Mouse (Mus musculus) MEL (cell line): ENCODE results near the gene Snx29. TPM values are rescaled to one million over a fixed set of nuclear protein-coding genes. Genes with fewer than 3 reads are reported as not detected.
A peak's percentile ranks its signal among the peaks of the same experiment; 100 is the strongest.

Experiments used
- DNase-seq: peaks from one replicate; pipeline ENCODE4 v3.0.0; 2011; ENCODE audit warnings: low read depth, low spot score
- H3K27ac ChIP-seq: 2 replicates; pipeline ENCODE4 v1.5.1; 2012; ENCODE audit warnings: low read depth, mild to moderate bottlenecking, control low read depth, low read length, moderate library complexity; ENCODE audit not compliant: control insufficient read depth
- H3K27me3 ChIP-seq, 2 experiments: fragments of 150-350 bp in 1 of 2; sonication (generic) in 1 of 2; 2 replicates each; pipeline ENCODE4 v1.6.1; 2012; ENCODE audit warnings: low read length in 2 of 2, mild to moderate bottlenecking in 2 of 2, improper control_type of control experiment in 1 of 2, moderate library complexity in 1 of 2; ENCODE audit not compliant: insufficient read depth in 2 of 2, control insufficient read depth in 1 of 2
- H3K36me3 ChIP-seq, 2 experiments: 2 replicates each; pipeline ENCODE4 v1.6.1; 2012 to 2014; ENCODE audit warnings: low read length in 2 of 2, improper control_type of control experiment in 1 of 2, inconsistent platforms in 1 of 2, mild to moderate bottlenecking in 1 of 2; ENCODE audit not compliant: insufficient read depth in 2 of 2, control insufficient read depth in 1 of 2
- H3K4me1 ChIP-seq, 2 experiments: fragments of 150-350 bp in 1 of 2; sonication (generic) in 1 of 2; 2 replicates each; pipeline ENCODE4 v1.6.1; 2012; ENCODE audit warnings: low read length in 2 of 2, improper control_type of control experiment in 1 of 2, mild to moderate bottlenecking in 1 of 2; ENCODE audit not compliant: insufficient read depth in 2 of 2, control insufficient read depth in 1 of 2
- H3K4me3 ChIP-seq, 2 experiments: fragments of 150-350 bp in 1 of 2; sonication (generic) in 1 of 2; 2 replicates each; pipeline ENCODE4 v1.5.1; 2012; ENCODE audit warnings: low read depth in 2 of 2, low read length in 2 of 2, mild to moderate bottlenecking in 2 of 2, moderate library complexity in 2 of 2, control low read depth in 1 of 2, improper control_type of control experiment in 1 of 2; ENCODE audit not compliant: control insufficient read depth in 1 of 2, insufficient read depth in 1 of 2
- H3K79me2 ChIP-seq: 2 replicates; pipeline ENCODE4 v1.6.1; 2012; ENCODE audit warnings: mild to moderate bottlenecking, low read length, moderate library complexity; ENCODE audit not compliant: control insufficient read depth, poor library complexity, insufficient read depth
- H3K9ac ChIP-seq: 2 replicates; pipeline ENCODE4 v1.6.1; 2012; ENCODE audit warnings: low read depth, mild to moderate bottlenecking, control low read depth, low read length, moderate library complexity; ENCODE audit not compliant: control insufficient read depth, poor library complexity, severe bottlenecking
- H3K9me3 ChIP-seq: fragments of 150-350 bp; sonication (generic); replicated peaks from 2 replicates; pipeline ENCODE4 v1.6.1; 2012; ENCODE audit warnings: mild to moderate bottlenecking, low read length, improper control_type of control experiment, moderate library complexity; ENCODE audit not compliant: insufficient read depth
- CHD1 ChIP-seq: IDR thresholded peaks from 2 replicates; pipeline ENCODE4 v1.6.1; 2012; ENCODE audit warnings: low read depth, mild to moderate bottlenecking, inconsistent platforms, low read length, improper control_type of control experiment
- CHD2 ChIP-seq: IDR thresholded peaks from 2 replicates; pipeline ENCODE4 v1.6.1; 2011; ENCODE audit warnings: low read length, improper control_type of control experiment
- ELF1 ChIP-seq: IDR thresholded peaks from 2 replicates; pipeline ENCODE4 v1.6.1; 2014; ENCODE audit warnings: low read depth, mild to moderate bottlenecking, inconsistent platforms, low read length, improper control_type of control experiment, moderate library complexity
- EP300 ChIP-seq, 2 experiments: IDR thresholded peaks; 2 replicates each; pipeline ENCODE4 v1.6.1; 2011; ENCODE audit warnings: improper control_type of control experiment in 2 of 2, low read length in 2 of 2, low read depth in 1 of 2, mild to moderate bottlenecking in 1 of 2
- ETS1 ChIP-seq: IDR thresholded peaks from 2 replicates; pipeline ENCODE4 v1.6.1; 2012; ENCODE audit warnings: low read depth, mild to moderate bottlenecking, inconsistent platforms, low read length, improper control_type of control experiment, moderate library complexity
- GABPA ChIP-seq: IDR thresholded peaks from 2 replicates; pipeline ENCODE4 v1.6.1; 2012; ENCODE audit warnings: low read depth, mild to moderate bottlenecking, inconsistent platforms, low read length, improper control_type of control experiment, moderate library complexity
- HCFC1 ChIP-seq: IDR thresholded peaks from 2 replicates; pipeline ENCODE4 v1.6.1; 2012; ENCODE audit warnings: low read depth, mild to moderate bottlenecking, inconsistent platforms, low read length, improper control_type of control experiment, moderate library complexity
- JUND ChIP-seq: IDR thresholded peaks from 2 replicates; pipeline ENCODE4 v1.6.1; 2011; ENCODE audit warnings: low read depth, mild to moderate bottlenecking, improper control_type of control experiment, low read length
- MAFK ChIP-seq: IDR thresholded peaks from 2 replicates; pipeline ENCODE4 v1.6.1; 2011; ENCODE audit warnings: low read depth, mild to moderate bottlenecking, low read length, improper control_type of control experiment, borderline replicate concordance
- MAX ChIP-seq: IDR thresholded peaks from 2 replicates; pipeline ENCODE4 v1.6.1; 2011; ENCODE audit warnings: low read length, improper control_type of control experiment
- MAZ ChIP-seq: IDR thresholded peaks from 2 replicates; pipeline ENCODE4 v1.6.1; 2012; ENCODE audit warnings: low read depth, mild to moderate bottlenecking, inconsistent platforms, low read length, improper control_type of control experiment
- MEF2A ChIP-seq: IDR thresholded peaks from 2 replicates; pipeline ENCODE4 v1.6.1; 2014; ENCODE audit warnings: low read depth, mild to moderate bottlenecking, inconsistent platforms, low read length, improper control_type of control experiment; ENCODE audit not compliant: poor library complexity, insufficient replicate concordance, severe bottlenecking; ENCODE audit errors: extremely low read depth
- MYB ChIP-seq: IDR thresholded peaks from 2 replicates; pipeline ENCODE4 v1.6.1; 2011; ENCODE audit warnings: mild to moderate bottlenecking, low read depth, low read length, improper control_type of control experiment
- MYC ChIP-seq: IDR thresholded peaks from 2 replicates; pipeline ENCODE4 v1.6.1; 2011; ENCODE audit warnings: low read depth, mild to moderate bottlenecking, low read length, improper control_type of control experiment, moderate library complexity
- NELFE ChIP-seq: IDR thresholded peaks from 2 replicates; pipeline ENCODE4 v1.6.1; 2011; ENCODE audit warnings: low read depth, low read length, improper control_type of control experiment
- POLR2A ChIP-seq, 2 experiments: IDR thresholded peaks; 2 replicates each; pipeline ENCODE4 v1.6.1; 2011 to 2012; ENCODE audit warnings: low read length in 2 of 2, mild to moderate bottlenecking in 2 of 2, control low read depth in 1 of 2, improper control_type of control experiment in 1 of 2, low read depth in 1 of 2, moderate library complexity in 1 of 2; ENCODE audit not compliant: control insufficient read depth in 1 of 2, insufficient read depth in 1 of 2, poor library complexity in 1 of 2
- POLR2AphosphoS2 ChIP-seq: IDR thresholded peaks from 2 replicates; pipeline ENCODE4 v1.6.1; 2011; ENCODE audit warnings: low read length, improper control_type of control experiment
- POLR2AphosphoS5 ChIP-seq: IDR thresholded peaks from 2 replicates; pipeline ENCODE4 v1.6.1; 2012; ENCODE audit warnings: low read depth, borderline replicate concordance, mild to moderate bottlenecking, inconsistent platforms, low read length, moderate library complexity, mixed read lengths
- RAD21 ChIP-seq: IDR thresholded peaks from 2 replicates; pipeline ENCODE4 v1.6.1; 2011; ENCODE audit warnings: mild to moderate bottlenecking, low read depth, low read length, improper control_type of control experiment
- RCOR1 ChIP-seq: IDR thresholded peaks from 2 replicates; pipeline ENCODE4 v1.6.1; 2012; ENCODE audit warnings: low read depth, mild to moderate bottlenecking, inconsistent platforms, low read length, improper control_type of control experiment
- SIN3A ChIP-seq: IDR thresholded peaks from 2 replicates; pipeline ENCODE4 v1.6.1; 2012; ENCODE audit warnings: low read length, improper control_type of control experiment, inconsistent platforms
- TAL1 ChIP-seq: IDR thresholded peaks from 2 replicates; pipeline ENCODE4 v1.6.1; 2012; ENCODE audit warnings: mild to moderate bottlenecking, inconsistent platforms, low read length, moderate library complexity, mixed read lengths
- TCF12 ChIP-seq: IDR thresholded peaks from 2 replicates; pipeline ENCODE4 v1.6.1; 2014; ENCODE audit warnings: low read depth, mild to moderate bottlenecking, inconsistent platforms, low read length, improper control_type of control experiment, moderate library complexity
- UBTF ChIP-seq: IDR thresholded peaks from 2 replicates; pipeline ENCODE4 v1.6.1; 2012; ENCODE audit warnings: low read depth, mild to moderate bottlenecking, inconsistent platforms, low read length, improper control_type of control experiment, moderate library complexity, borderline replicate concordance; ENCODE audit not compliant: insufficient read depth
- USF1 ChIP-seq: IDR thresholded peaks from 2 replicates; pipeline ENCODE4 v1.6.1; 2014; ENCODE audit warnings: low read depth, mild to moderate bottlenecking, inconsistent platforms, low read length, improper control_type of control experiment, moderate library complexity
- ZC3H11A ChIP-seq: IDR thresholded peaks from 2 replicates; pipeline ENCODE4 v1.6.1; 2012; ENCODE audit warnings: low read depth, mild to moderate bottlenecking, inconsistent platforms, low read length, improper control_type of control experiment
- polyA plus RNA-seq, 2 experiments: library from polyadenylated mRNA; stranded (reverse) in 1 of 2; unstranded in 1 of 2; fragments of >175 nt in 1 of 2; fragments of >200 nt in 1 of 2; gene quantifications; 2 replicates each; pipeline versions ENCODE4 v1.2.1 to v1.2.4; 2012; ENCODE audit warnings: low replicate concordance in 2 of 2, low read depth in 1 of 2; ENCODE audit not compliant: insufficient read length in 2 of 2, insufficient read depth in 1 of 2, missing spikeins in 1 of 2
- total RNA-seq: library from RNA; depleted of rRNA; stranded (reverse); fragments of 300-350 nt; gene quantifications from 2 replicates; pipeline ENCODE4 v1.2.3, GENCODE M21; 2012

The Snx29 gene
- total and polyA plus RNA-seq, 3 experiments: 0.72 to 0.73 TPM; not detected in 1

DNA sequence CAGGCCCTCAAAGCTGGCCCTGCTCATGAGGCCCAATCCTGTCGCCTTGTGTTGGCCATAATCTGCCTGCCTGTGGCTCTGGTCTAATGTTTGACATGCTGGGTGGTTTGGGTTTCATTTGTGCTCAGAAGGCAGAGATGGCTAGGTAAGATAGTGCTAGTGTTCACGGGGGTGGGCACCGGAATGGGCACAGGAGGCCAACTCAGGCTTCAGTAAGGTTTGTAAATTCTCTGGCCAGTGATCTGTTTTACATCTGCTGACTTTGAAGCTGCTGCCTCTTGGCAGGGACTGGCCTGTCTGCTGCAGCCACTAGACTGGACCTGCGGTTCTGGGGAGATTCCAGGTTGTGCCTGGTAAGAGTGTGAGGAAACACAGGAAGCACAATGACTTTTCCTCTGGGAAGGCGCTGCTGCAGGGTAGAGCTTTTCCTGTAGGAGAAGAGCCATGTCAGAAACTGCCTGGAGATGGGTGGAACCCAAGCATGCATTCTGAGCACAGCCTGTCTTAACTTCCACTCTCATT, 408.4 kb downstream of the Snx29 start:
- Histone ChIP-seq H3K9me3 (no peaks in the 10 kb centered on the region), H3K4me3 (no peak overlapping the region), H3K79me2 (no peaks in the 10 kb centered on the region), H3K27me3 (no peaks in the 10 kb centered on the region), H3K4me1 (no peaks in the 10 kb centered on the region), H3K27ac (no peak overlapping the region), H3K36me3 (no peaks in the 10 kb centered on the region), H3K9ac (no peak overlapping the region)
- DNase-seq: no peak
- TF ChIP-seq GABPA: no peak
- TF ChIP-seq HCFC1: no peak
- no peak for TF ChIP-seq NELFE

DNA sequence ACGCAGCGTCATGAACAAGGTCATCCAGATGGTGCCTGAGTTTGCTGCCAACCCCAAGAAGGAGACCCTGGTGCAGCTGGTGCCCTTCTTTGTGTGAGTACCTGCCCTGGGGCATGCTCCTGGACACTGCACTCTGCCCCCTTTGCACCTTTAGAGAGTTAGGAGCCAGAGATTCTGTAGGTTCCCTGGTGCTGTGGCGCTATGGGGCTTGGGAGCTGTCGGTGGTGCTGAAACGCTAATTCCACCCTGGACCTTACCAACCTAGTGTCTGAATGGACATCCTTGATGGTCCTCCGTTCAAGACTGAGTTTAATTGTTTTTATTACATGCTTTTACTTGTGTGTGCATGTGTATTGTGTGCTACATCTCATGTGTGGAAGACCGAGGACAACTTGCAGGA, 415.6 kb downstream of the Snx29 start:
- H3K79me2 ChIP-seq: no peaks in the 10 kb centered on the region
- peak; percentile 37 for DNase-seq
- H3K4me3 ChIP-seq: no peak overlapping the region
- no peak overlapping the region for H3K27ac ChIP-seq
- TF ChIP-seq TAL1: no peak
- no peak for TF ChIP-seq TCF12
- TF ChIP-seq POLR2A (IDR thresholded peaks at IDR 0.05; ENCODE audit: control insufficient read depth in 1 of 2, insufficient read depth in 1 of 2, low read depth in 1 of 2, low read length in 2 of 2, poor library complexity in 1 of 2): no peak
- no peak for TF ChIP-seq EP300 (IDR thresholded peaks at IDR 0.05; ENCODE audit: low read depth in 1 of 2, low read length in 2 of 2)
- no peak for TF ChIP-seq MYC
- TF ChIP-seq ETS1: no peak
- TF ChIP-seq MAZ: no peak
- TF ChIP-seq RCOR1: no peak
- no peak for TF ChIP-seq UBTF
- TF ChIP-seq GABPA: no peak
- TF ChIP-seq MAX: no peak
- TF ChIP-seq SIN3A: no peak
- H3K36me3 ChIP-seq: no peaks in the 10 kb centered on the region
- H3K9me3 ChIP-seq: no peaks in the 10 kb centered on the region
- H3K27me3 ChIP-seq: no peaks in the 10 kb centered on the region
- no peak overlapping the region for H3K9ac ChIP-seq
- H3K4me1 ChIP-seq: no peaks in the 10 kb centered on the region

DNA sequence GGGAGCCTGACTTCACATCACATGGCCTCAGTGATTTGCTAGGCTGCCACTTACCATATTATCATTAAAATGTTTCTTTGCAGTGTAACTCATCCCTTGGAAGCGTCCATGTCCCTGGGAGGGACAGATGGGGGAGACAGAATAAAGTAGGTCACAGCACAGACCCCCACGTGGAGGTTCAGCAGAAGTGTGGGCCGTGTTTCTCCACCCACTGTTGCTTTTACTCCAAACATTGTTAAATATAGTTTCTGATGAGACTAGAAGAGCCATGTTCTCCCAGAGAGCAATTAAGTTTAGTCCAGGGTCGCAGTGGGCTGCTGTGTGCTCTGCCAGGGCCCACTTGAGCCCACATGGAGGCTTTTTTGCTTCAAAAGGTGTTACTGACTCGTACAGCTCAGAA, 419.2 kb downstream of the Snx29 start:
- no peaks in the 10 kb centered on the region for H3K36me3 ChIP-seq
- no peak for DNase-seq
- H3K4me3 ChIP-seq: no peak overlapping the region
- no peaks in the 10 kb centered on the region for H3K79me2 ChIP-seq
- no peaks in the 10 kb centered on the region for H3K4me1 ChIP-seq
- no peak overlapping the region for H3K9ac ChIP-seq
- TF ChIP-seq MAZ (no peak), CHD2 (no peak), EP300 (IDR thresholded peaks at IDR 0.05; ENCODE audit: low read depth in 1 of 2, low read length in 2 of 2) (no peak), ZC3H11A (no peak), MYB (no peak), UBTF (no peak), ELF1 (no peak), POLR2A (IDR thresholded peaks at IDR 0.05; ENCODE audit: control insufficient read depth in 1 of 2, insufficient read depth in 1 of 2, low read depth in 1 of 2, low read length in 2 of 2, poor library complexity in 1 of 2) (no peak), SIN3A (no peak), POLR2AphosphoS2 (no peak), MAFK (no peak), TAL1 (no peak), RAD21 (no peak), MEF2A (no peak), POLR2AphosphoS5 (no peak), USF1 (no peak), CHD1 (no peak), JUND (no peak), NELFE (no peak), GABPA (no peak)
- H3K27me3 ChIP-seq: no peaks in the 10 kb centered on the region
- H3K9me3 ChIP-seq: no peaks in the 10 kb centered on the region
- H3K27ac ChIP-seq: no peak overlapping the region
